Mouse (Mus musculus) neural tube, embryonic 12.5 days (tissue): Measurements from ENCODE around the gene Spdya. TPM values are rescaled to one million over a fixed set of nuclear protein-coding genes. Genes with fewer than 3 reads are reported as not detected.
A peak's percentile ranks its signal among the peaks of the same experiment; 100 is the strongest.
"Not testable (repeated sequence)": the region's sequence is repeated elsewhere in the genome, so short reads cannot be mapped to it uniquely, and the experiment has no call there.

Experiments
- ATAC-seq: fragments of 200-750 bp; cut with Nextera tagmentation; 2 replicates; pipeline ENCODE4 v1.8.0; 2017; ENCODE audit warnings: low read depth, mild to moderate bottlenecking, moderate TSS enrichment, moderate library complexity; ENCODE audit not compliant: low FRiP score
- H3K27ac ChIP-seq: fragments of 300-500 bp; sonication (generic); 2 replicates; pipeline ENCODE4 v1.5.1; 2016
- H3K27me3 ChIP-seq: fragments of 300-500 bp; sonication (generic); replicated peaks from 2 replicates; pipeline ENCODE4 v1.6.1; 2016; ENCODE audit warnings: mild to moderate bottlenecking
- H3K36me3 ChIP-seq: fragments of 300-500 bp; sonication (generic); 2 replicates; pipeline ENCODE4 v1.6.1; 2016; ENCODE audit warnings: mild to moderate bottlenecking
- H3K4me1 ChIP-seq: fragments of 300-500 bp; sonication (generic); 2 replicates; pipeline ENCODE4 v1.6.1; 2016
- H3K4me2 ChIP-seq: fragments of 300-500 bp; sonication (generic); replicated peaks from 2 replicates; pipeline ENCODE4 v1.6.1; 2016; ENCODE audit warnings: mild to moderate bottlenecking
- H3K4me3 ChIP-seq: fragments of 300-500 bp; sonication (generic); 2 replicates; pipeline ENCODE4 v1.5.1; 2016
- H3K9ac ChIP-seq: fragments of 300-500 bp; sonication (generic); 2 replicates; pipeline ENCODE4 v1.6.1; 2016; ENCODE audit warnings: mild to moderate bottlenecking
- H3K9me3 ChIP-seq: fragments of 300-500 bp; sonication (generic); 2 replicates; pipeline ENCODE4 v1.6.1; 2016; ENCODE audit warnings: mild to moderate bottlenecking
- WGBS: fragments of 180-500 bp; shearing (Covaris S2); methylation state at CpG from one replicate; pipeline ENCODE4 v1.1.7; 2016; 5-methylcytosine and 5-hydroxymethylcytosine counted together
- polyA plus RNA-seq: library from polyadenylated mRNA; unstranded; fragments of >200 nt; fragmentation: Nextera tagmentation; extraction: Ambion mirVana; gene quantifications from 2 replicates; pipeline ENCODE4 v1.2.1, GENCODE M21; 2016

The Spdya gene
- polyA plus RNA-seq = 0.94 and 0.95 TPM in 2 replicates

DNA sequence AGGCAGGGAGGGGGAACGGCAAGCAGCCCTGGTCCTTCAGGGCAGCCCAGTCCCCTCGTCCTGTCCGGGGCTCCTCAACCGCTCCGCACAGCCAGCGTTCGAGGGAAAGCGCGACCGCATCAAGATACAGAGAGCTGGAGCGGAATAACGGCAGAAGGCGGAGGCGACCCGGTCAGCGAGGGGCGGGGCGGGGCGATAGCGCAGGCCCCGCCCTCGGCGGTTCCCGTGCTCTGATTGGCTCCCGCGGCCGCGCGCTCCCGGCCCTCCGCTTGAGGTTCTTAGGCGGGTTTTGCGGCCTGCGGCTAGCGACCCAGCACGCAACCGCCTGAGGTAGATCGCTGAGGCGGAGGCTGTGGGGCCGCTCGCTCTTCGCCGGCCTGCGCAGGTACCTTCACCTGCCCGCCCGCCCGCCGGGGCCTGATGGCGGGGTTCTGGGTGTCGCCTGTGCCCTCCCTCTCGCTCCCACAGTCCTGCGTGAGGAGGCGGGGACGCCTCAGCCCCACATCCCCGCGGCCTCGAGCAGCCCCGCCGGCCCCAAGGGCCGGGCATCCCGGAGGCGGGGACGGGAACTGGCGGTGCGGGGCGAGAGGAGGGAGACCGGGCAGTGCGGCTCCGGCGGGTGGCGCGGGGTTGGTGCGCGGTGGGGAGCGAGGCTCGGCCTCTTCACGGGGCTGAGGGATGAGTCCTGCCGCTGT is at the start of gene Spdya:
Gene Spdya (plus strand): TSS at position 305 of the 695 bp plus-strand sequence.
- Histone ChIP-seq H3K4me3 (peak within 1 kb of the TSS; percentile 78), H3K4me1 (peaks cover 4% of the 10 kb centered on the region; the same call in 1 of the 2 replicates), H3K36me3 (no peaks in the 10 kb centered on the region), H3K27me3 (peaks cover 16% of the 10 kb centered on the region), H3K9ac (peak within 1 kb of the TSS; percentile 81), H3K27ac (no peak within 1 kb of the TSS), H3K9me3 (no peaks in the 10 kb centered on the region), H3K4me2 (peak within 1 kb of the TSS; percentile 98)
- peak; percentile 97 for ATAC-seq
- WGBS = under 1% methylated on average over 77 of the region's 78 CpGs

DNA sequence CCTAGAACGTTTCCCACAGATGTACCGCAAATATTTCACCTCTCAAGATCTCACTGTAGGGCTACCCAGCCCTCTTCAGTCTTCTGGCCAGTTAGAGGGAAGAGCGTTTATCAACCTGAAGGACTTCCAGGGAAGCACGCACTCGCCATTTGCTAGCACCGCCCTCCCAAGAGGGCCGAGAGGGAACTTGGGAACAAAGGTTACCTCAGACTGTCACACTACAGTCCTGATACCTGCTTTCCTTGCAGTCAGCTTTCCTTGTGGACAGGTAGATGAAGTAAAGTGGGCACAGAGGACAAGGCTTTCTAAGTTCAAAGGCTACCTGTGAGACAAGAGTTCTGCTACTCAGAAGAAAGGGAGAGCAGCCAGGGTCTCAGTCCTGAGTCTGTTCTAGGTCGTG is 45.0 kb upstream of the Spdya start:
- Histone ChIP-seq H3K4me1 (no peaks in the 10 kb centered on the region), H3K27me3 (no peaks in the 10 kb centered on the region), H3K9me3 (no peaks in the 10 kb centered on the region), H3K36me3 (peaks cover 49% of the 10 kb centered on the region), H3K9ac (no peak overlapping the region), H3K4me3 (no peak overlapping the region), H3K27ac (no peak overlapping the region), H3K4me2 (no peak overlapping the region)
- 90% methylated on average over 8 of the region's 8 CpGs for WGBS
- no peak for ATAC-seq

DNA sequence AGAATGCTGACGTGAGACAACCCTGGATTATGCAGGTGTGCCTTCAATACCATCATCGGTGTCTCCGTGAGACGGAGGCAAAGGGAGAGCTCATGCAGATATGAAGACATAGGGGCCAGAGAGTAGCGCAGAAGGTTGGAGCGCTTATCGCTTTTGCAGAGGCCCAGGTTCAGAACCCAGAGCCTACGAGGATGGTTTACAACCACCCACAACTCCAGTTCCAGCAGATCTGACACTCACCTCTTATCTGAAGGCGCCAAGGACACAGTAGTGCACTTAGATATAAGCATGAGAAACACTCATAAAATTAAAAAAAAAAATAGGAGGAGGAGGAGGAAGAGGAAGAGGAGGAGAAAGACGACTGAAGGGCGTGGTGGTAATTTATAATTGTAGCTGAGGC is 41.6 kb upstream of the Spdya start:
- no peak overlapping the region for H3K4me3 ChIP-seq
- 96% methylated on average over 11 of the region's 11 CpGs for WGBS
- no peak overlapping the region for H3K27ac ChIP-seq
- H3K9ac ChIP-seq = no peak overlapping the region
- H3K9me3 ChIP-seq = no peaks in the 10 kb centered on the region
- no peak for ATAC-seq
- H3K4me1 ChIP-seq = no peaks in the 10 kb centered on the region
- no peaks in the 10 kb centered on the region for H3K27me3 ChIP-seq
- H3K36me3 ChIP-seq = peaks cover 42% of the 10 kb centered on the region
- no peak overlapping the region for H3K4me2 ChIP-seq

DNA sequence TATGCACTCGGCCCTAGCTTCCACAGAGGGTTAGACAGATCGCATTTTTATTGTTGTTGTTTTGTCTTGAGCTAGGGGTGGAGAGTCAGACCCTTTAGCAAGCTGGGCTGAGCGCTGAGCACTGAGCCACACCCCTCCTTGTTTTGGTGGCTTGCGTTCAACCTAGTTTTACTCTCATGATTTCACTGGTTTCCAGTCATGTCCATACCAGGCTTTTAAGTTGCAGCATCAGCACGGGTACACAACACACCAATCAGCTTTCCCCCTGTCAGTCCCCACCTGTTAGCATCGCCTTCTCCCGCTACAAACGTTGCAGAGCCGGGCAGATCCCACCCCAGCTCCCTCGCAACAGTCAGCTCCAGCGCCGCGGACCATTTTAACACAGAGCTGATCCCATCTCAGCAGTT is 25.6 kb upstream of the Spdya start:
- peak; percentile 70 for ATAC-seq
- H3K36me3 ChIP-seq = peaks cover 7% of the 10 kb centered on the region; the same call in 1 of the 2 replicates
- 1% methylated on average over 13 of the region's 13 CpGs for whole genome bisulfite sequencing

DNA sequence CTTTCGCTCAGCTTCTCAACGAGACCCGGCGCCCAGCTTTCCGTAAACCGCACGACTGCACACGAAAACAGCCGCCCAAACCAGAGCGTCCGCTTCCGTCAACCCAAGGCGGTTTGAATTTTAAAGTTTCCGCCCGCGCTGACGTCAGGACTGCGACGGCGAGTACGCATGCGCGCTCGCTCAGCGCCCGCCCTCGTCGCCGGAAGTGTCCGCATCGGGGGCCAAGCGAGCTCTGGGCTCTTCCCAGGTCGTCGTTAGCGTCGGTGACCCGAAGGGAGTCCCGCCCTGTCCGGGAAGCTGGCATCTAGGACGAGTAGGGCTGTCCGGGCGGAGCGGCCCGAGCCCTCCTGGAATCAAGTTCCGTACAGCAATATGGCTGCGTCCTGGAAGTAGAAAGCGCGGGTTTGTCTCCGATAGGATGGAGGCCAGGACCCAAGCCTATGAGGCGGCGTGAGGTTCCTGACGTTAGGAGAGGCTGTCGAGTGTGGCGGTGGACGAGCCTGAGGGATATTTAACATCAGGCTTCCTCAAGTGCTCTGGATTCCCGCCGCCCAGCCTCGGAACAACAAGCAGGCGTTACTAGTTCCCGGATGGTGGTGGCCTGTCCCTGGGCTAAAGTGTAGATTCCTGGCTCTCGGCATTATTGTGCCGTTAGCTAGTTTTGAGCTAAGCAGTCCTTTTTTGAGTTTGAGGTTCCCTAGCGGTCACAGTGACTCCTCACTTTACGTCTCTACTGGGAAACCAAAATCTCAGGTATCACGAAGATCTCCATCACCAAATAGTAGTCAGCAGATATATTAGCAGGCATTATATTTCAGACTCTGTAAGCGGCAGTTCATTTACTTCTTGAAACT is 24.9 kb upstream of the Spdya start, which contains the start of gene Ndc80:
Gene Ndc80 (minus strand): TSS at position 147 of the 854 bp plus-strand sequence.
- Histone ChIP-seq H3K4me1 (peaks cover 13% of the 10 kb centered on the region), H3K9me3 (no peaks in the 10 kb centered on the region), H3K4me3 (peak within 1 kb of the TSS; percentile 56), H3K4me2 (peak within 1 kb of the TSS; percentile 64), H3K9ac (peak within 1 kb of the TSS; percentile 59), H3K27me3 (no peaks in the 10 kb centered on the region), H3K36me3 (peaks cover 7% of the 10 kb centered on the region; the same call in 1 of the 2 replicates), H3K27ac (peak within 1 kb of the TSS; percentile 94)
- under 1% methylated on average over 66 of the region's 66 CpGs for WGBS
- ATAC-seq = peak; percentile 97

More for the DNA sequence above, 25.6 kb upstream of the Spdya start:
- H3K4me1 ChIP-seq = peaks cover 13% of the 10 kb centered on the region
- peak overlapping the region; percentile 64 for H3K4me2 ChIP-seq
- H3K27me3 ChIP-seq = no peaks in the 10 kb centered on the region
- peak overlapping the region; percentile 59 for H3K9ac ChIP-seq
- peak overlapping the region; percentile 56 for H3K4me3 ChIP-seq
- H3K27ac ChIP-seq = 0 out of 2 replicates have a peak overlapping the region, but pooled peaks have one; percentile 94
- H3K9me3 ChIP-seq = no peaks in the 10 kb centered on the region

DNA sequence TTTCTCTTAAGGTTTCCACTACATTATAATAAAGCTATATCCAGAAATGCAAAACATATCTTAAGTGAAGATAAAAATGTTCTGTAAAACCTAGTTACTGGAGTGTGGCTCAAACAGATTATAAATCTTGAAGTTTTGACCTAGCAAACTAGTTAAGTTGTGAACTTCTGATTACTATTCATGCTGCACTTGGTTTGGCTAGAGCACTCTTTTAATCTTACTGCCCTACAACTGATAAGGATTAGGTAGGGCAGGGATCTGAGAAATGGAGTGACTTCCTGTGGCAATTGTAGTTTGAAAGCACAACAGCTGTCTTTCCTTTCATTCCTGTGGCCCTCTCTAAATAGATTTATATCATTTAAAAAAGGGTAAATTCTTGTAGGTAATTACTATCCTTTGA is 23.8 kb upstream of the Spdya start:
- Histone ChIP-seq H3K36me3 (no peaks in the 10 kb centered on the region), H3K4me3 (no peak overlapping the region), H3K4me2 (no peak overlapping the region), H3K27me3 (no peaks in the 10 kb centered on the region), H3K9me3 (no peaks in the 10 kb centered on the region), H3K4me1 (peaks cover 13% of the 10 kb centered on the region), H3K27ac (no peak overlapping the region), H3K9ac (no peak overlapping the region)
- no peak for ATAC-seq

DNA sequence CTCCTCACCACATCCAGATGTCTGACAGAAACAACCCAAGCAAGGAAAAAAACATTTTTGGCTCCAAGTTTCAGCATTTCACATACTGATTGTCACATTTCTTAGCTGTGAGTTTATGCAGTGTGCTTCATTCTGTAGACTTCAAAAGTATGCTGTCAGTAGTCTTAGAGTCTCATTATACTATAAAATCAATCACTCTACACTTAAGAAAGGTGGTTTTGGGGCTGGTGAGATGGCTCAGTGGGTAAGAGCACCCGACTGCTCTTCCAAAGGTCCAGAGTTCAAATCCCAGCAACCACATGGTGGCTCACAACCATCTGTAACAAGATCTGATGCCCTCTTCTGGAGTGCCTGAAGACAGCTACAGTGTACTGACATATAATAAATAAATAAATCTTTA is 16.3 kb upstream of the Spdya start:
- H3K27me3 ChIP-seq, H3K4me1 ChIP-seq, H3K27ac ChIP-seq, H3K9ac ChIP-seq, ATAC-seq, H3K36me3 ChIP-seq, H3K4me2 ChIP-seq, H3K4me3 ChIP-seq, H3K9me3 ChIP-seq: not testable (repeated sequence)
- 75% methylated on average over 1 of the region's 1 CpGs for WGBS

DNA sequence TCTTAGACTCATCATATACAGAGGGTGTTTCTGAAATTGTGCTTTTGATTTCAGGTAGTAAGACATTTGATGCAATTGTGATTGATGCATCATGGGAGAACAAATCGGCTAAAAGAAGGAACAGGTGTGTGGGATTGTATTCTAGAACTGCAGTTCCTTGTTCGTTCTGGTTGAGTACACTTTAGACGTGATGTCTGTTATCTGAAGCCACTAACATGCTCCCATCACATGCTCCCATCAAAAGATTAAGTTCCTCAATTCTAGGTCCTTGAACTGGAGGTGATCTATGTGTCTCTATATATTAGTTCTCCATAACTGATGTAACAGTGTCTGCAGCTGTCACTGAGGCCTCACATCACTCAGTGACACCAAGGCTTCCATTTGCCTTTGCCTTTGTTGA is 14.7 kb upstream of the Spdya start:
- no peak overlapping the region for H3K4me2 ChIP-seq
- no peaks in the 10 kb centered on the region for H3K4me1 ChIP-seq
- ATAC-seq = no peak
- WGBS = 87% methylated on average over 3 of the region's 3 CpGs
- no peaks in the 10 kb centered on the region for H3K9me3 ChIP-seq
- no peak overlapping the region for H3K4me3 ChIP-seq
- no peak overlapping the region for H3K9ac ChIP-seq
- no peaks in the 10 kb centered on the region for H3K36me3 ChIP-seq
- H3K27me3 ChIP-seq = no peaks in the 10 kb centered on the region
- no peak overlapping the region for H3K27ac ChIP-seq

DNA sequence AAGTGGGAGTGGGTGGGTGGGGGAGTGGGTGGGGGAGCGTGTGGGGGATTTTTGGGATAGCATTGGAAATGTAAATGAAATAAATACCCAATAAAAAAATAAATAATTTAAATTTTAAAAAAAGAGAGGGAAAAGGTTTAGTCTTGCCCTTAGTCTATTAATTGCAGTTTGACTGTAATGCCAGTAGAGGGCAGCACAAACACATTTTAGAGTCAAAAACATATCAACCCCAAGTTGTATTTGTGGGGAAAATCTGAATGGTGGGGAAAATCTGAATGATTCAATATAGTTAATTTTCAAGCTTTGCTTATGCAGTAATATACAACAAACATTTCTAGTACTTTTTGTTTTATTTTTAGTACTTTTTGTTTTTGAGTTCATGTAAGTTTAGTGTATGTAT is 3.3 kb upstream of the Spdya start:
- ATAC-seq = no peak
- no peaks in the 10 kb centered on the region for H3K36me3 ChIP-seq
- peaks cover 9% of the 10 kb centered on the region for H3K27me3 ChIP-seq
- H3K4me2 ChIP-seq = no peak overlapping the region
- WGBS = 0% methylated on average over 1 of the region's 1 CpGs
- H3K9ac ChIP-seq = no peak overlapping the region
- H3K4me3 ChIP-seq = no peak overlapping the region
- H3K27ac ChIP-seq = no peak overlapping the region
- no peaks in the 10 kb centered on the region for H3K9me3 ChIP-seq
- H3K4me1 ChIP-seq = peaks cover 4% of the 10 kb centered on the region; the same call in 1 of the 2 replicates

DNA sequence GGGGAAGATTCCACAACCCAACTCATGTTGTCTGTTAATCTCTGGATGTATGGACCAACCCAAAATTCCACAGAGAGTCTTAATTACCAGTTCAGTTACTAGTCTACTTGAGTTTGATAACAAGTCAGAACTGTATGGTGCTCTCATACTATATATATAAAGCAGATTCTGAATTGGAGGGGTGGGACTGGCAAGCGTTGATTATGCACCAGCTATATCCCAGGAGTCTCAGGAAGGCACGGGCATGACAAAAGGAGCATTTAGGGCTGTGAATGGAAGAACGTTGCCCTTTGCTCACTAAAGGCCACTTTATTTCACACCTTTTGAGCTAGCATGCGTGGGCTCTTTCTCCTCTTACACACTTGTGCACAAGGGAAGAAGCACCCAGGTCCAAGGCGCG is 511 bp upstream of the Spdya start:
- Histone ChIP-seq H3K36me3 (no peaks in the 10 kb centered on the region), H3K4me3 (peak overlapping the region; percentile 78), H3K4me2 (peak overlapping the region; percentile 98), H3K9me3 (no peaks in the 10 kb centered on the region), H3K9ac (peak overlapping the region; percentile 81), H3K27me3 (peaks cover 16% of the 10 kb centered on the region), H3K27ac (no peak overlapping the region), H3K4me1 (peaks cover 4% of the 10 kb centered on the region; the same call in 1 of the 2 replicates)
- WGBS = 6% methylated on average over 6 of the region's 6 CpGs
- ATAC-seq = peak; percentile 46

DNA sequence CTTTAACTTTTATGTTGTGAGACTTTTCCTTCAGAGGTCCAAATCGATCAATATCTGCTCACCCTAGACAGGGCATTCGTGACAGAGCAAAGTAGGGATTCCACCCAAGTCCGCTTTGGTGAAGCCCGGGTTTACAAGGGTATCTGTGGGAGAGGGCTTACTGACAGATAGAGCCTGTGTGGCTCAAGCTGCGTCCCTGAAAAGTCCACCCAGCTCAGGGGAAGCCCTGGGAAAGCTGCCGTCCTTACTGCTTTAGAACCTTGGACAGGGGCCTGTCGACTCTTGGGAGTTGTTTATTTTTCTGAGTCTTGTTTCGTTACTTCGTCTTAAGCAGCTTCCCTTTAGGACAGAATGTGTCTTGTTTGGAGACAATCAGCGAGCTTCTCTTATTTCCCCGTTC is 1.0 kb downstream of the Spdya start:
- no peak for ATAC-seq
- Histone ChIP-seq H3K9ac (no peak overlapping the region), H3K27ac (no peak overlapping the region), H3K4me1 (peaks cover 4% of the 10 kb centered on the region; the same call in 1 of the 2 replicates), H3K27me3 (peaks cover 16% of the 10 kb centered on the region), H3K36me3 (no peaks in the 10 kb centered on the region), H3K9me3 (no peaks in the 10 kb centered on the region), H3K4me3 (no peak overlapping the region), H3K4me2 (peak overlapping the region; percentile 98)
- 16% methylated on average over 11 of the region's 11 CpGs for WGBS

DNA sequence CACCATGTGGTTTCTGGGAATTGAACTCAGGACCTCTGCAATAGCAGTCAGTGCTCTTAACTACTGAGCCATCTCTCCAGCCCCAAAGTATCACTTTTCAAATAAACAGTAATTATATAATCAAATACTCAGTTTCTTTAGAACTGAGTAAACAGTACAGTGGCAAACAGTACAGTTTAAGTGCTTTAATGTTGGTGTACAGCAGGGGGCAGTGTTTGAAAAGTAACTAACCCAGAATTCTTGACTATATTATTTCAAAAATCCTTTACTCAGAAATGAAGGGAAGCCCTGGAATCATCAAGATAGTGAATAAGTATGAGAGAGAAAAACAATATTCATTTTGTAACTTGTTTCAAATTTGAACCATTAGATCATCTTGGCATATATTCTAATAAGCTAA is 9.8 kb downstream of the Spdya start:
- Histone ChIP-seq H3K9me3 (no peaks in the 10 kb centered on the region), H3K27me3 (no peaks in the 10 kb centered on the region), H3K27ac (no peak overlapping the region), H3K4me3 (no peak overlapping the region), H3K36me3 (no peaks in the 10 kb centered on the region), H3K4me1 (no peaks in the 10 kb centered on the region), H3K9ac (no peak overlapping the region), H3K4me2 (no peak overlapping the region)
- ATAC-seq = no peak
